Mouse (Mus musculus): ENCODE data around the gene Klhdc10.
A peak's percentile ranks its signal among the peaks of the same experiment; 100 is the strongest.

The Klhdc10 gene

DNA sequence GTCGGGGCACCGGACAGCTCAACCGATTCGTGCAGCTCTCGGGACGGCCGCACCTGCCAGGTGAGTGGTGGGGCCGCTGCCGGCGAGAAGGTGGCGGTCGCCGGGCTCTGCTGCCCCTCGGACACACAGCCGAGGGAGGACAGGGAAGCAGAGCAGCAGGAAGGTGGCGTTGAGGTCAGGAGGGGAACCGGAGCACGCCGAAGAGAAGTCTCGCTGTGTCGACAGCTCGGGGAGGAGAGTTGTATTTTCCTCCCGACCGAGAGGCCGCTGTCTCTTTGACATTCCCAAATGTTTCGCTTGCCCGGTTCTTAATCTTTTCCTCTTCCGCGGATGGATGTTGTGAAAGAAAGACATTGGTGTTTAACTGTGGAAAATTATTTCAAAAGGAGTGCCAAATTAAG is 423 bp downstream of the Klhdc10 start:
- DNase-seq (ENCODE audit: low read depth, low spot score), result peak; percentile 49

DNA sequence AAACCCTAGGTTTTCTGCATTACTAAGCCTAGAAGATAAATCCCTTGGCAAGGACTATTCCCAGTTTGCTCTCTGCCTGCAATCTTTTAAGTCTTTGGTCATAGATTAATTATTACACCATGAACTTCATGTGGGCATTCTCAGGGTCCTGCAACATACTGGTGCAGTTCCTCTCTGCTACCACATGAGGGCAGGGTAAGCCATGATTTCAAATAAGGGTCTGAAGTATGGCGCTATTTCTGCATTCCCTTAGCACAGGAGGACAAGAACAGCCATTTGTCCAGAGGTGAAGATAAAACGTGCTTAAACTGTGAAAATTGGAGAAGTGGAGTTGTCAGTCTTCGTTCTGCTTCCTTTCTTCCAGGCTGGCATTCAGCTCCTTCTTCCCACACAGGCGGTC is 1.8 kb downstream of the Klhdc10 start:
- peak; percentile 83 for DNase-seq (ENCODE audit: low read depth, low spot score)

DNA sequence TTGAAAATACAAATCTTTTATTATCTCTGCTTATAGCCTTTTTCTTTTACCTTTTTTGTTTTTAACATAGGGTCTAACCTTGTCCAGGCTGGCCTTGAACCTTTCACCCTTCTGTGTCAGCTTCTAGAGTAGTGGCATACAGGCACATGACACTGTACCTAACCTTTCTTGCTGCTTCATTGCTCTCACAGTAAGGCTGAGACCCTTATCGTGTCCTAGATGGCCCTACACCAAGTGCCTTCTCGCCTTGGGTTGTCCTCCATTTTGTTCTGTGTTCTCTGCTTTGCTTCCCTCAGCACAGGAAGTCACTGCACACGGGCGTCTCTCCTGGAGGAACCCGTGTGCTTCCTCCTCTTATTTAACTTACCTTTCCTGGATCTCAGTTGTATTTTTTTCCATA is 3.0 kb downstream of the Klhdc10 start:
- DNase-seq (ENCODE audit: low read depth, low spot score), result no peak

DNA sequence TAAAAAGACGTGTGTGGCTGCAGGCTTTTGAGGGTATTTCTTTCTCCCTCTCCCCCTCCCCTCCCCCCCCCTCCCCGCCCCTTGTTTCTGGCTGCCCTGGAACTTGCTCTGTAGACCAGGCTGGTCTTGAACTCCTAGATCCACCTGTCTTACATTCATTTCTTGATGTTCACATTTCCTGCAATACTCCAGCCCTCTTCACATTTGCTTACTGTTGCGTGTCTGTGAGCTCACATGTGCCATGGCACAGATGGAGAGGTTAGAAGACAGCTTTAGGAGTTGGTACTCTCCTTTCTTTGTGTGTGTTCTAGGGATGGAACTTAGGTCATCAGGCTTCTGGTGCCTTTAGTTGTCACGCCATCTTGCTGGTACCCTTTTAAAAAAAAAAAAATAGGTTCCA is 6.6 kb downstream of the Klhdc10 start:
- no peak for DNase-seq (ENCODE audit: low read depth, low spot score)

DNA sequence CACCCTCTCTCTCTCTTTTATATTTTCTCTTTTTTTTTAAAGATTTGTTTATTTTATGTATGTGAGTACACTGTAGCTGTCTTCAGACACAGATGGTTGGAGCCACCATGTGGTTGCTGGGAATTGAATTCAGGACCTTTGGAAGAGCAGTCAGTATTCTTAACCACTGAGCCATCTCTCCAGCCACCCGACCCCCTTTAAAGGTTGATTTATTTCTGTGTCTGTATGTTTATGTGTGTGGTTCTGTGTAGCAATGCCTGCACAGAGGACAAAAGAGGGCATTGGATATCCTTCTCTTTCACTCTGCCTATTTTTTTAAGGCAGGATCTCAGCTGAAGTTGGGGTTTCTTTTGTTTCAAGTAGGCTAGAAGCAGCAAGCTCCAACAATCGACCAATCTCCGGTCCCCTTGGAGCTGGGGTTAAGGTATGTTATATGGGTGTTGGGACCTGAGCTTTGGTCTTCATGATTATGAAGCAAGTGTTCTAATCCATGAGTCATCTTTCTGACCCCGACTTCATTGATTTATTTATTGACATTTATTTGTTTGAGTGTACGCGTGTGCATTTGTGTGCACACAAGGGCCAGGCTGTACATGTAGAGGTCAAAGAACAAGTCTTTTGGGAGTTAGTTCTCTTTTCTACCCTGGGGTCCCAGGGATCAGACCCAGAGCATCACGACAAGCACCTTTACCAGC is 7.9 kb downstream of the Klhdc10 start:
- DNase-seq (ENCODE audit: low read depth, low spot score), result no peak

DNA sequence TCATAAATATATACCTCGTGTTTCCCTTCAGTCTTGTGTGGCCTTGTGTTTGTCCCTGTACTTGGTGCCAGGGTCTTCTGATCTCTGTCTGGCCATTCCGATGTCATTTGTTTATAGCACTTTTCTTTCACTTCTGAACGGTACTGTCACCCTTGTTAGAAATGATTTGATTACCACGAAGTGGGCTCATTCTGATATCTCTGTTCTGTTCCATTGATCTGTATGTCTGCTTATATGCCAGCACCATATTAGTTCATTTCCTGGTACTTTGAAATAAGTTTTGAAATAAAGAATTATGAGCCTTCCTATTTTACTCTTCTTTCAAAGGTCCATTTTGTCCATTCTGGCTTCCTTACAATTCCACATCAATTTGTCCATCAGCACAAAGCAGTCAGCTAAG is 9.6 kb downstream of the Klhdc10 start:
- DNase-seq (ENCODE audit: low read depth, low spot score), result no peak

DNA sequence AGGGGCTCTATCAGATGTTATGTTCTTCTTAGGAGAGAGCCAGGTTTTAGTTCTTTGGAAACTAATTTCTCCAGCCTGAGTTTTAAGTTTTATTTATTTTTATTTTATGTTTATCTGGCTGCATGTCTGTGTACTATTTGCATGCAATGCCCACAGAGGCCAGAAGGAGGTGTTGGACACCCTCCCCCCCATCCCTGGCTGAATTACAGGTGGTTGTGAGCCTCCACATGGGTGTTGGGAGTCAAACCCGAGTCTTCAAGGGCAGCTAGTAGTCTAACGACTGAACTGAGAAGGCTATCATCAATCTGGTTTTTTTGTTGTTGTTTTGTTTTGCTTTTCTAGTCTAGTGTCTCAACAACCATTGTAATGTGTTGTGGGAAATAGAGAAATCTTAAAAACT is 14.5 kb downstream of the Klhdc10 start:
- peak; percentile 51 for DNase-seq (ENCODE audit: low read depth, low spot score)

DNA sequence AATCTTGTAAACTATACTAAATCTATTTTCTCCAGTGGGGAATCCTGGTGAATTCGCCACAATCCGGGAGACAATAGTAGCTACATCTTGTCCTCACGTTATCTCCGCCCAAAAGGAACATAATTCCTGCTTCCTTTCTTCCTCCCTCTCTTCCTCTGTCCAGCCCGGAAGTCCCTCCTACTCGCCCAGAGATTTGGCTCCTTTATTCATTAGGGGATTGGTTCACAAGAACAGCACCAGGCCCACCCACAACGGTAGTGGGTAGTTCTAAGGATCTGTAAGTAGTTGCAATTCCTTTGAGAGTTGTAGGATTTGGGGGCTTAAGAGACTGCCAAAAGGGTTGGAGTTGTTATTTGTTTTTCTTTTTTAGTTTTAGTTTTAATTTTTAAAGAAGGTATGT is 15.1 kb downstream of the Klhdc10 start:
- peak; percentile 84 for DNase-seq (ENCODE audit: low read depth, low spot score)

DNA sequence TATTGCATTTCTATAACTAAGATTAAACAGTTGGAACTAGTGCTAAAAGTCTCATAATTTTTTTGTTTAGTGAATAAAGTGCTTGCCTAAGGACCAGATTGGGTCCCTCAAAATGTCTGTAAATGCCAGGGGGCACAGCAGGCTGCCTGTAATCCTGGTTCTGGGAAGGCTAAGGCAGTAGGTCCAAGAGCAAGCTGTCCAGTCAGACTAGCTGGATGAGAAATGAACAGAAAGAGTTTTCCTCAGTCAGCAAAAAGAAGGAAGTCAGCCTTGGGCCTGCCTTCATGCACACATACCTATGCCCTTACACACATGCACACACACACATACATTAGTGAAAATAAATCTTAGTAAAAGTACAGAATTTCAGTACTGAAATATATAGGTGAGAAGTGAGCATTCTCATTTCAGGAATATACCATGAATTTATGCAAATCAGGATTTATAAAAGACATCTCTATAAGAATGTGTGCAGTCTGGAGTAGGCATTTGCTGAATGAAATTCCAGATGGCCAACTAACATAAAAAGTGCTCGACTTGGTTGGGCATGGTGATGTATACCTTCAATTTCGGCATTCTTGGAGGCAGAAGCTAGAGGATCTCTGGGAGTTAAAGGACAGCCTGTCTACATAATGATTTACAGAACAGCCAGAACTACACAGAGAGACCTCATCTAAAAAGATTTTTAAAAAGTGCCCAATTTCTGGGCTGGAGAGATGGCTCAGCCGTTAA is 31.0 kb downstream of the Klhdc10 start:
- DNase-seq (ENCODE audit: low read depth, low spot score), result no peak

DNA sequence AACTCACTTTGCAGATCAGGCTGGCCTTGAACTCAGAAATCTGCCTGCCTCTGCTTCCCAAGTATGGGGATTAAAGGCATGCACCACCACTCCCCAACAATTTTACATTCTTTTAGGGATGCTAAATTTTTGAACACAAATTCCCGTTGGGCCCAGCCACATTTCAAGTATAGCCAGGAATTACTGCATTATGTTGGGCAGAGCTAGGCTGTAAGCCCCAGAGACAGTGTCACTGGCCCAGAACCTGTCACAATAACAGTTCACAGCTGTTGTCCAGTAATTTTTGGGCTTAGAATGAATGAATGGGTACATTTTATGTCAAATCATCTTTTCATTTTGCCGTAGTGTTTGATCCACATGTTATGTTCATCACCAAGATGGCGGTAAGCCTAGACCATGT is 34.8 kb downstream of the Klhdc10 start:
- DNase-seq (ENCODE audit: low read depth, low spot score), result no peak

DNA sequence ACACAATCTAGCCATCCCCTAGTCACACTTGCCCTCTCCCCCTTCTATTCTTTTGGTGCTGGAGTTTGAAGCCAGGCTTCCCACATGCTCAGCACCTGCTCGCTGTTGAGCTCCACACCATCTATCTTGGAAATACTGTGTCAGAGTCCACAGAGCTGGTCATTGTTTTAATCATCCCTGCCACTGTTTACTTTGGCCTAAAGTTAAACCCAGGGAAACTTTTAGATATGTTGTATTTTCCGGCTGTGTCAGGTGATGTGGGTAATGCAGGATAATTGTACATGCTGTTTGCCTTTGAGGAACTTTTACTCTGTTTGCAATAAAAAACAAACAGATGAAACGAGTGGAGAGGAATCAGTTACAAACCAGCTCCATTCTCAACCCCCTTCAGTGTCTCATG is 35.4 kb downstream of the Klhdc10 start:
- DNase-seq (ENCODE audit: low read depth, low spot score), result no peak

DNA sequence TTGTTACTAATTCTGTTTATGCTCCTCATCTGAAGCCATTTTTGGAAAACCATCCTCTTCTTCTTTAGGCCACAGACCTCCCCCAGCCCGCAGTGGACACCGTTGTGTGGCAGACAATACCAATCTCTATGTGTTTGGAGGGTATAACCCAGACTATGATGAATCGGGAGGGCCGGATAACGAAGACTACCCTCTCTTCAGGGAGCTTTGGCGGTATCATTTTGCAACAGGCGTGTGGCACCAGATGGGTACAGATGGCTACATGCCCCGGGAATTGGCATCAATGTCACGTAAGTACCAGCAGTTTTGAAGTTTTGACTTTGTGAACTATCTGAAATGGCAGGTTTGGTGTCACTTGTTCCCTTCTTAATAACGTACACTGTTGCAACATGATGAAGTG is 37.9 kb downstream of the Klhdc10 start:
- DNase-seq (ENCODE audit: low read depth, low spot score), result no peak

DNA sequence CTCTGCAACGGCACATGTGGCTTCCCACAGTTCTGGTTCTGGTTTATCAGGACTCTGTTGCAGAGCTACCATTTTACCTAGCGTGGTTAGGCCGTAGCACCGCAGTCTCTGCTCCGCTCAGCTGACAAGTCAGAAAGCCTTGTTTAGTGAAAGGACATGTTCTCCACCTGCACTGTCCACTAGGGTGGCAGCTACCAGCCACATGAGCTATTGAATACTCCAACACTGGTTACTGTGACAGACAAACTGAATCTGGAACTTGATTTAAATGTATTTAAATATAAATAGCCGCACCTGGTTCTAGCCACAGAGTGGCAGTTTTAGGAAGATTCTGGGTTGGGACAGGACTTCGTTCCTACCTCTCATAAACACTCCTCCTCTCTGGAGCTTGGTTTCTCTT is 55.3 kb downstream of the Klhdc10 start:
- DNase-seq (ENCODE audit: low read depth, low spot score), result peak; percentile 76

DNA sequence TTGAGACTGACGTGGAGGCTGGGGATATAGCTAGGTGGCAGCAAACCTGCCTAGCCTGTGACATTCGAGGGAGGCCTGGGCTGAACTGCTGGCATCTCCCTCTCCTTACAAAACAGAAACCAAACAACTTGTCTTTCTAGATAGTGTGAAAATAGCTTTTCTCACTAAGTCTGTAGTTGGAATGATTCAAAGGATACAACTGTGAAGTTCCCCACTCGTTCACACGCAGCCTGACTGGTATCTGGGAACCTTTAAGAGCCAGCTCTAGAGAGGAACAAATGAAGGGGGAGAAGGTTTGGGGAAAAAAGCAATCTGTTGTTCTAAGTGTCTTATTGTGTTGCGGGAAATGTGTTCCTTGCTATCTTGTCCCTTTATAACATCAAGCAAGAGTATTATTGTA is 57.0 kb downstream of the Klhdc10 start:
- no peak for DNase-seq (ENCODE audit: low read depth, low spot score)

DNA sequence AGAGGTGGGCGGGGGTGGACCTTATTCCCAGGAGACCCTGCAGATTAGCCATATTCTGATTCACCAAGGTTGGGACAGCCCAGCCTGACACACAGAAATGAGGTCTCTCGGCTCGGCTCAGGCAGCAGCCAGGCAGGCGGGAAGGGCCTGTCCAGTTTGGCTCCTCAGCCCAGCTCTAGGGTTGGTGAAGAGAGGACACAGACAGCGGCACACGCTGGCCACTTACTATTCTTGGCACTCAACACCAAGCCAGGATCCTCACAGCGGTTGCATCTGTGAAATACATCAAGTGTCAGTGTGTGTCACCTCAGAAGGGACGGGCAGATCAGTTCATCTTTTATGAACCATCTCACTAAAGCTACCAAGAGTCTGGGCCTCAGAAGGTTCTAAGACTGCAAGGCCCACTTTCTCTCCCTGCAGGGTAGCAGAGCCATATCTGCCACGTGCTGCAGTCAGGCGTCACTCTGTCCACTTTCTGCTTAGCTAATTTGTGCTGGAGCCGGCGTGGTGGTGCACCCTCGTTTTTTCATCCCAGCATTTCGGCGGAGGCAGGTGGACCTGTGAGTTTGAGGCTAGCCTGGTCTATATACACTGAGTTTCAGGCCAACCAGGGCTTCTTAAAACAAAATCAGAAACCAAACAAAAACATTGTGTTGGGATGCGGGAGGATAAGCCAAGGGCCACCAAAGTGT is 57.5 kb downstream of the Klhdc10 start:
- DNase-seq (ENCODE audit: low read depth, low spot score), result no peak

DNA sequence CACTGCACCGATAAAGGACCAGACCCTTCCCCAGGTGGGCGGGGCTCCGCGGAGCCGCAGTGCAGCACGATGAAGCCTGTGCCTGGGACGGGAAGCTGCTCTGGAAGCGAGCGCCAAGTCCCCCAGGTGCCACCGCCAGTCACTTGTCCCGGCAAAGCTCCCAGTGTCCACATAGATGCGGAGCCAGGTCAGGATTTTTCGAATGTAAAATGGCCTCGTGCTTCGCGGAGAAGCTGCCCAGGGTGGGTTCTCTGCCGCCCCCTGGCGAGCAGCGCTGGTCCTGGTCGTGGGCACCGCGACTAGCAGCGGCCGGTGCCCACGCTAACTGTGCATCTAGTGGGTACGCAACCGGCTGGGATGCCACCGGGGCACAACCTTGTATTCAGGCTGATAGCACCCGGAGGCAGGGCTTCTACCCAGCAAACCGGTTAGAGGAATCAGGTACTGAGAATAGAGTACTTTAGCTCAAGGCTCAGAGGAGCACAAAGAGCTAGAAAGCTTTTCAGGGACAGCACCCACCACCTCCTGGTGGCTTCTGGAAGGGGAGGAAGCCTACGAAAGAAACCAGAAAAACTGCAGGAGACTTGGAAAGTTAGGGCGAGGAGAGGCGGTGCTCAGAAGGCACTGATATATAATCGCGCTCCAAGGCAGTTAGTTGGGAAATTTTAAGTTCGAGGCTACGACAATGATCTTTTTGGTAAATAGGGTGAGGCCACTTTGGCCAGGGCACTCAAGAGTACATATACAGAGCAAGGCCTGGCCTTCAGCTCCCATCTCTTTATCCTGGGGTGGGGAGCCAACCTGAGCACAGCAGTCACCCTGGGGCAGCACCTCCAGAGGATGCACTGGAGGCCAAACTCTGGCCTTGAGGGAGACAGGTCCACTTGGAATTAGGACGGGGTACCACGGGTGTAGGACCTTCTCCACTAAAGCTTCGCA is 58.4 kb downstream of the Klhdc10 start:
- DNase-seq (ENCODE audit: low read depth, low spot score), result peak; percentile 66

DNA sequence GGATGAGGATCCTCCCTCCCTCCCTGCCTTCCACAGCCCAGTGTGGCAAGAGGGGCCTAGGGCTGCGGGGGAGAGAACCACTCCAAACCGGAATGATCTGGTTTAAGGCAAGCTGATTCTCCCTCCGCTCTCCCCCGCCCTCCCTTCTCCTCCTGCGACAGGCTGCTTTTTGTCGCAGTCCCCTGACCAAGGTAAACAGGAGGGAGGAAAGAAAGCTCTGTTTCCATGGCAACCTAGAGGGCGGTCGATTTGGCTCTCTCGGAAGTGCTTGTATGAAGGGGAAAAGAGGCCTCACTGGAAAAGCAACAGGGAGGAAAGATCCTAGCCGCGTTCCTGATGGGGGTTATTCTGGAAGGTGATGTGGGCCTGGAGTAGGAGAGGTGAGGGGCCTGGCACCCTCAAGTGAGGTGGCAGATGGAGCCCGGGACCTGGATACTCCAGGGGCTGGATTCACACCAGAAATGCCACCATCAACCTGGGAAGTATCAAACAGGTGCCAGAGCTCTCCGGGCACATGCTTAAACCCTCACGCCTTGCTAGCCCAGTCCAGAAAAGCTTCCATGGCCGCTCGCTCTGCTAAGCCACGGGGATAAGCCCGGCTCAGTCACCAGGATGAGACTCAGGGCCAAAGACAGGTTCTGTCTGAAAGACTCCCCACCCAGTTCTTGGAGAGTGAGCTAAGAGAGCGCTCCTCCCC is 59.2 kb downstream of the Klhdc10 start:
- DNase-seq (ENCODE audit: low read depth, low spot score), result peak; percentile 98

DNA sequence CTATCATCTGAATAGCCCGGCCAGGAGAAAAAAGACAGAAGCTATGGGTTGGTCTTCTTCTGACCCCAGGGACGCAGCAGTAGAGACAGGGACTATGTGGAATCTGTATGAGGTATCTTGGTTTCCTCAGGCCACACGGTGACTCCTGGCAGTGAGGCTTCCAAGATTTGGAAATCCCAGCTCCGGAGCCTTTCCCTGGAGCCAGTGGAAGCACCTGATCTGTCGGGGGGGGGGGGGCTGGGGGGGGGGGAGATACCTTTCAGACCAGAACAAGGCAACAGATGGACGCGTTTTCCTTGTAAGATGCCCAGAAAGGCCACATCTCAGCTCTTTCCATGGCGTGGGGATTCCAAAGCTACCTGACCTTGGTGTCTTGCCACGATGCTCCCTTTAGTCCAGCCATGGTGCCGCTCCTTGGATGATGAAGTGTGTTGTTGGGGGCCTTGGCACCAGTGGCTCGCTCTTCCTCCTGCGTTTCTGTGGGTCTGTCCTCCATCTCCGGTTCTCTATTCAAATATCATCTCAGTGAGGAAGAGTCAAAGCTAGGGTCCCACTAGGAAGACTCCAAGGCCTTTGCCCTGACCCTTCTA is 60.2 kb downstream of the Klhdc10 start:
- DNase-seq (ENCODE audit: low read depth, low spot score), result no peak

DNA sequence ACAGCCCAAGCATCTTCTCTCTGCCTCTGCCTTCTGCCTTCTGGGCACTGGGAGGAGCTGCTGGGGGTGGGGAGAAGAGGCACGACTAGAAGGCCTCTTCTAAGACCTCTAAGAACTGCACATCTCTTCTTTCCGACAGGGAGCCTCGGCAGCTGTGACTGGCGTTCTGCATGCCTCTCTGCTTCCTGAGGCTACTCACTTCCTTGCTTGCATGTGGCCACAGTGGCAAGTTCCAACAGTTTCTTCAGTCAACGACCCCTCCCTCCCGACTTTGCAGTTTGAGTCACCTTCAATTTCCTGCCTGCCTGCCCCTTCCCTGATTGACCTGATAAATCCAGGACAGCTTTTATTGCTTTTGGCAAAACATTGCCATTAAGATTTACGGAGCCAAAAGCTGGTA is 61.2 kb downstream of the Klhdc10 start:
- no peak for DNase-seq (ENCODE audit: low read depth, low spot score)

DNA sequence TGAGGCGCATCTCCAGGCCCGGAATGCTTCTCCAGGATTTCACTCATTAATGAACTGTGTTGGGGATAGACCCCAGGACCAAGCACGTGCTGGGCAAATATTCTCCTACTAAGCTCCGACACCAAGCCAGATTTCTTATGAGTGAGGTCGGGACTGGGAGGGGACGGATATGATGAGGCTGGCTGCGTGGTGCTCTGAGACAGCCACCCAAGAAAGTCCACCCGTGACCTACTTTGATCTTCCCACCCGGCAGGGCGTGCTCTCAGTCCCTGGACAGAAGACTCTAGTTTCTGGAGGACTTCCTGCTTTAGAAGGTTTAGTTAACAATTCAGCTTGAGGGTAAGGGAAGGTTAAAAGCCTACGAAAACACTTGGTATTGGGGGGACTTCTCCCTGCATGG is 63.9 kb downstream of the Klhdc10 start:
- DNase-seq (ENCODE audit: low read depth, low spot score), result no peak

DNA sequence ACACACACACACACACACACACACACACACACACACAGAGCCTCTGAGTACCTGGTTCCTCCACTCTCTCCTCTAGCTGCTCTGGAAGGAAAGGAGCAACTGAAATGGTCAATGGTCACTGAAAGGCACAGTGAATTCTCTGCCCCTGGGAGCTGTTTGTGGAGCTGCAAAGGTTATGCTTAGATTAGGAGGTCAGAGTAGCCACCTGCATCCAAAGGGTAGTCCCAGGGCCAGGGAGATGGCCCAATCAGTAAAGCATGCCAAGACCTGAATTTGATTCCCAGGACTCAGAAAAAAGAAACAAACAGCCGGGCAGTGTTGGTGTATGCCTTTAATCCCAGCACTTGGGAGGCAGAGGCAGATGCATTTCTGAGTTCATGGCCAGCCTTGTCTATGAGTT is 66.4 kb downstream of the Klhdc10 start:
- DNase-seq (ENCODE audit: low read depth, low spot score), result no peak

Measured in R1 (cell line).